ENCODE assay signal across 8 mouse cellular contexts in genomic region chr1:180763828-180764227, GRCm38 (mm10). TPM values are rescaled to one million over a fixed set of nuclear protein-coding genes. Genes with fewer than 3 reads are reported as not detected.
DNase-seq lines count a peak whose midpoint lies in the region; ATAC-seq and TF ChIP-seq lines count a peak whose summit lies in the region.

No protein-coding gene starts in this region.

- peak overlapping the region; percentile 87 for H3K4me2 ChIP-seq in heart, embryonic 12.5 days
- H3K4me2 ChIP-seq in kidney, embryonic 16.5 days (replicated peaks; ENCODE audit: low read depth, low read length): peak overlapping the region; percentile 87
- peak overlapping the region; percentile 60 for H3K4me2 ChIP-seq in myocyte (ENCODE audit: low read depth)

- peak; percentile 57; the same call in 1 of the 2 replicates for ATAC-seq in heart, embryonic 12.5 days (ENCODE audit: insufficient number of reproducible peaks, low FRiP score)
- peak; percentile 80 for ATAC-seq in kidney, embryonic 16.5 days (ENCODE audit: low FRiP score, low TSS enrichment)

- peak; percentile 80 for DNase-seq in B cell, adult 2 months
- peak; percentile 95 for DNase-seq in brain, adult 2 months (ENCODE audit: low read depth, low spot score)
- DNase-seq in liver, adult 2 months (ENCODE audit: extremely low read depth, low read depth, low spot score): peak; percentile 69
- DNase-seq in spleen, postnatal 4 days (ENCODE audit: low spot score in 2 of 2): peak; percentile 79 to 88

- H3K36me3 ChIP-seq in heart, embryonic 12.5 days: no peaks in the 10 kb centered on the region
- no peaks in the 10 kb centered on the region for H3K36me3 ChIP-seq in kidney, embryonic 16.5 days (ENCODE audit: insufficient read depth, low read length)
- H3K36me3 ChIP-seq in liver, adult 2 months (ENCODE audit: control insufficient read depth, insufficient read depth, low read length): no peaks in the 10 kb centered on the region
- H3K36me3 ChIP-seq in myocyte (ENCODE audit: control insufficient read depth, insufficient read depth): no peaks in the 10 kb centered on the region

- H3K9me3 ChIP-seq in heart, embryonic 12.5 days (replicated peaks): no peaks in the 10 kb centered on the region
- no peaks in the 10 kb centered on the region for H3K9me3 ChIP-seq in kidney, embryonic 16.5 days (ENCODE audit: low read length)

- no peak overlapping the region for H3K27ac ChIP-seq in embryonic fibroblast, embryonic 13.5 days (ENCODE audit: insufficient read depth, low read length)
- H3K27ac ChIP-seq in heart, embryonic 12.5 days (ENCODE audit: poor library complexity, severe bottlenecking): no peak overlapping the region
- H3K27ac ChIP-seq in kidney, embryonic 16.5 days (ENCODE audit: low read length): no peak overlapping the region
- H3K27ac ChIP-seq in liver, adult 2 months (replicated peaks; ENCODE audit: insufficient read depth, low read depth, low read length): no peak overlapping the region

- TF ChIP-seq POLR2A in embryonic fibroblast, embryonic 13.5 days (IDR thresholded peaks at IDR 0.05; ENCODE audit: low read depth, low read length): no peak
- no peak for TF ChIP-seq POLR2A in liver, adult 2 months (IDR thresholded peaks at IDR 0.05; ENCODE audit: extremely low read depth, insufficient read depth, low read length)
- no peak for TF ChIP-seq POLR2A in myocyte (IDR thresholded peaks at IDR 0.05; ENCODE audit: insufficient read length, low read depth)

- WGBS in heart, embryonic 12.5 days: 2% methylated on average over 11 of the region's 11 CpGs
- 2% methylated on average over 11 of the region's 11 CpGs for WGBS in kidney, embryonic 16.5 days
- 8% methylated on average over 11 of the region's 11 CpGs for WGBS in liver, adult 2 months

- peak; percentile 58; the same call in 1 of the 2 replicates for TF ChIP-seq CTCF in embryonic fibroblast, embryonic 13.5 days (IDR thresholded peaks at IDR 0.05; ENCODE audit: borderline replicate concordance, insufficient read depth, low read length)
- TF ChIP-seq CTCF in liver, adult 2 months (IDR thresholded peaks at IDR 0.05; ENCODE audit: low read depth, low read length): peak; percentile 82

- no peaks in the 10 kb centered on the region for H3K79me2 ChIP-seq in liver, adult 2 months (ENCODE audit: control insufficient read depth, insufficient read depth, low read length)
- no peaks in the 10 kb centered on the region for H3K79me2 ChIP-seq in myocyte (ENCODE audit: control insufficient read depth, insufficient read depth)

- peak overlapping the region; percentile 9; the same call in 1 of the 2 replicates for H3K4me3 ChIP-seq in embryonic fibroblast, embryonic 13.5 days (ENCODE audit: insufficient read depth, low read length)
- H3K4me3 ChIP-seq in heart, embryonic 12.5 days: peak overlapping the region; percentile 47
- H3K4me3 ChIP-seq in kidney, embryonic 16.5 days (ENCODE audit: low read length): peak overlapping the region; percentile 47
- H3K4me3 ChIP-seq in liver, adult 2 months (ENCODE audit: insufficient read depth, low read depth, low read length): peak overlapping the region; percentile 9; the same call in 1 of the 2 replicates
- no peak overlapping the region for H3K4me3 ChIP-seq in myocyte

- no peaks in the 10 kb centered on the region for H3K4me1 ChIP-seq in embryonic fibroblast, embryonic 13.5 days (ENCODE audit: control insufficient read depth, insufficient read depth, low read length)
- peaks cover 19% of the 10 kb centered on the region for H3K4me1 ChIP-seq in heart, embryonic 12.5 days (replicated peaks)
- peaks cover 24% of the 10 kb centered on the region for H3K4me1 ChIP-seq in kidney, embryonic 16.5 days (ENCODE audit: insufficient read depth, low read length)
- peaks cover 2% of the 10 kb centered on the region; the same call in 1 of the 2 replicates for H3K4me1 ChIP-seq in liver, adult 2 months (ENCODE audit: control insufficient read depth, insufficient read depth, low read length)

- H3K9ac ChIP-seq in heart, embryonic 12.5 days: peak overlapping the region; percentile 62
- peak overlapping the region; percentile 57 for H3K9ac ChIP-seq in kidney, embryonic 16.5 days (replicated peaks; ENCODE audit: low read length)
- H3K9ac ChIP-seq in liver, adult 2 months (ENCODE audit: low read depth, low read length): peak overlapping the region; percentile 32; the same call in 1 of the 2 replicates

- no peak overlapping the region for H3ac ChIP-seq in myocyte (ENCODE audit: control insufficient read depth, insufficient read length)

- 0 out of 2 replicates have a peak, but pooled peaks cover 4% of the 10 kb centered on the region for H3K27me3 ChIP-seq in heart, embryonic 12.5 days (replicated peaks)
- no peaks in the 10 kb centered on the region for H3K27me3 ChIP-seq in kidney, embryonic 16.5 days (ENCODE audit: insufficient read depth, low read length)
- no peaks in the 10 kb centered on the region for H3K27me3 ChIP-seq in liver, adult 2 months (ENCODE audit: control insufficient read depth, insufficient read depth, low read length)
- H3K27me3 ChIP-seq in myocyte (ENCODE audit: control insufficient read depth, insufficient read depth, insufficient read length): no peaks in the 10 kb centered on the region

TF ChIP-seq in myocyte, 11 proteins besides CTCF, POLR2A, EP300 and RAD21:
- TF ChIP-seq E2F4 (IDR thresholded peaks at IDR 0.05; ENCODE audit: insufficient read depth) (no peak), TCF12 (IDR thresholded peaks at IDR 0.05; ENCODE audit: insufficient read depth, poor library complexity, severe bottlenecking) (no peak), CEBPB (IDR thresholded peaks at IDR 0.05; ENCODE audit: insufficient read depth, poor library complexity, severe bottlenecking) (no peak), POLR2AphosphoS2 (IDR thresholded peaks at IDR 0.05; ENCODE audit: insufficient read length, low read depth) (no peak), MAX (IDR thresholded peaks at IDR 0.05; ENCODE audit: low read depth) (no peak), TCF3 (IDR thresholded peaks at IDR 0.05; ENCODE audit: insufficient read length, low read depth) (no peak), MYOD1 (IDR thresholded peaks at IDR 0.05; ENCODE audit: control insufficient read depth in 1 of 3, insufficient read length in 2 of 3, low read depth in 2 of 3) (no peak)

RNA-seq across cellular contexts. Expression of gene Acbd3, which starts 38.0 kb away (rescaled TPM):
- 66.3 and 69.4 TPM in 2 replicates for polyA plus RNA-seq in embryonic fibroblast, embryonic 13.5 days (2011; ENCODE audit: insufficient read length, low read depth, missing spikeins)
- polyA plus RNA-seq in heart, embryonic 12.5 days (2016; fragmentation: Nextera tagmentation; extraction: Ambion mirVana): 29.2 and 29.7 TPM in 2 replicates
- polyA plus RNA-seq in kidney, embryonic 16.5 days (2015; fragmentation: Nextera tagmentation; extraction: Ambion mirVana): 22.7 and 23.3 TPM in 2 replicates
- total RNA-seq in liver, adult 2 months (2014; rRNA removed): 13.1 and 13.7 TPM in 2 replicates
- polyA plus RNA-seq in liver, adult 2 months (2012; rRNA removed): 5.7 and 6.3 TPM in 2 replicates
- 13.6 TPM for polyA plus RNA-seq in myocyte (2012; fragmentation: generic; extraction: Trizol)

RNA-seq across cellular contexts. Expression of gene H3f3a, which starts 49.9 kb away (rescaled TPM):
- polyA plus RNA-seq in embryonic fibroblast, embryonic 13.5 days (2011; ENCODE audit: insufficient read length, low read depth, missing spikeins): 542 and 820 TPM in 2 replicates
- polyA plus RNA-seq in heart, embryonic 12.5 days (2016; fragmentation: Nextera tagmentation; extraction: Ambion mirVana): 1,616 and 1,670 TPM in 2 replicates
- 2,516 and 2,589 TPM in 2 replicates for polyA plus RNA-seq in kidney, embryonic 16.5 days (2015; fragmentation: Nextera tagmentation; extraction: Ambion mirVana)
- total RNA-seq in liver, adult 2 months (2014; rRNA removed): 264 and 310 TPM in 2 replicates
- 147 and 153 TPM in 2 replicates for polyA plus RNA-seq in liver, adult 2 months (2012; rRNA removed)
- 597 TPM for polyA plus RNA-seq in myocyte (2012; fragmentation: generic; extraction: Trizol)
